Mouse (Mus musculus) heart, postnatal 25 days (tissue): ENCODE measurements at regions not wholly inside any gene's neighbourhood (a gene's known extent, or its start where the extent isn't known, plus 50 kb on each side); places are given as distances from the start of the nearest gene placed in this dataset.
"Not testable (repeated sequence)": the region's sequence is repeated elsewhere in the genome, so short reads cannot be mapped to it uniquely, and the experiment has no call there.

Experiments used
- DNase-seq: peaks from one replicate; pipeline ENCODE4 v3.0.0; 2022; ENCODE audit warnings: low spot score
- intact Hi-C: fragments of 180-260 bp; cut with DNase I; formaldehyde crosslinking; loops from one replicate; pipeline ENCODE4 v1.15.1; 2025

- DNase-seq, intact Hi-C loops: not testable (repeated sequence)
Measured at GRCm38 (mm10) chr12:115861759-115862158, 185.8 kb upstream of the Zfp386 start.

- DNase-seq, intact Hi-C loops: not testable (repeated sequence)
Measured at GRCm38 (mm10) chr12:115865059-115865756, 182.3 kb upstream of the Zfp386 start.

GRCm38 (mm10) chr12:115868631-115869030, 178.9 kb upstream of the Zfp386 start:
- DNase-seq, intact Hi-C loops: not testable (repeated sequence)

GRCm38 (mm10) chr12:115872451-115872850, 175.1 kb upstream of the Zfp386 start:
- intact Hi-C loops, DNase-seq: not testable (repeated sequence)

GRCm38 (mm10) chr12:115873976-115874375, 173.5 kb upstream of the Zfp386 start:
- DNase-seq, intact Hi-C loops: not testable (repeated sequence)

GRCm38 (mm10) chr12:115883719-115884118, 163.8 kb upstream of the Zfp386 start:
- no peak for DNase-seq

GRCm38 (mm10) chr12:115887976-115888375, 159.5 kb upstream of the Zfp386 start:
- intact Hi-C loops, result no loop called here
- DNase-seq, result no peak

More at GRCm38 (mm10) chr12:115883719-115884118, 163.8 kb upstream of the Zfp386 start:
- intact Hi-C loops, result no loop called here

GRCm38 (mm10) chr12:115892656-115893055, 154.9 kb upstream of the Zfp386 start:
- intact Hi-C loops, DNase-seq: not testable (repeated sequence)

GRCm38 (mm10) chr12:115912226-115912625, 135.3 kb upstream of the Zfp386 start:
- intact Hi-C loops, DNase-seq: not testable (repeated sequence)

- DNase-seq, intact Hi-C loops: not testable (repeated sequence)
Measured at GRCm38 (mm10) chr12:115915420-115915819, 132.1 kb upstream of the Zfp386 start.

- DNase-seq, intact Hi-C loops: not testable (repeated sequence)
Measured at GRCm38 (mm10) chr12:115920119-115920518, 127.4 kb upstream of the Zfp386 start.

- DNase-seq, intact Hi-C loops: not testable (repeated sequence)
Measured at GRCm38 (mm10) chr12:115923999-115924398, 123.5 kb upstream of the Zfp386 start.

- intact Hi-C loops, DNase-seq: not testable (repeated sequence)
Measured at GRCm38 (mm10) chr12:115925542-115925941, 122.0 kb upstream of the Zfp386 start.

GRCm38 (mm10) chr12:115952325-115952724, 95.2 kb upstream of the Zfp386 start:
- intact Hi-C loops, DNase-seq: not testable (repeated sequence)

- intact Hi-C loops, result loop anchor here (2.0 kb wide), 1 partner anchor 45 kb away; no protein-coding TSS in a partner anchor
- DNase-seq, result not testable (repeated sequence)
Measured at GRCm38 (mm10) chr12:115955477-115956177, 91.9 kb upstream of the Zfp386 start.

- intact Hi-C loops, DNase-seq: not testable (repeated sequence)
Measured at GRCm38 (mm10) chr12:115963701-115964100, 83.8 kb upstream of the Zfp386 start.

- DNase-seq, intact Hi-C loops: not testable (repeated sequence)
Measured at GRCm38 (mm10) chr12:115967522-115967921, 80.0 kb upstream of the Zfp386 start.
